Mouse (Mus musculus) neural tube, embryonic 10.5 days (tissue): ENCODE measurements around the gene Dlgap4.

Source experiments
- DNase-seq: peaks from one replicate; pipeline ENCODE4 v3.0.0-alpha.2; 2017; ENCODE audit warnings: low spot score; ENCODE audit errors: extremely low spot score

Dlgap4 gene

DNA sequence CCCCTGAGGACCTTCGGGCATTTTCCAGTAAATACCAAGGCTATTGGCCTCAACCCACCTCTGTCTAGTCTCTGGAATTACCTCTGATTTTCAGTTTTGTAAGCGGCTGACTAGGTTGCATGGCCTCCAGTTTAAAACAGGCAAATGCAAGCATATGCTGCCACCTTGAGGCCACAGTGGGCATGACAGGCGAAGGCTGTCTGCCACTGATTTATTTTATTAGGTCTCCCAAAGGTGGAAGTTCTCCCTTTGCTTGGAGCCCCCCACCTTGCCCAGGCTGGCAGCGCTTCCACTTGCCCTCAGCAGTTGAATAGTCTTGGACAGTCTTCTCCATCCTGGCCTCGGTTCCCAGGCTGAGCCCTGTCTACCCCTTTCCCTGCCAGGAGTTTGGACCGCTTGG is 92.0 kb downstream of the Dlgap4 start:
- DNase-seq = peak; percentile 91

DNA sequence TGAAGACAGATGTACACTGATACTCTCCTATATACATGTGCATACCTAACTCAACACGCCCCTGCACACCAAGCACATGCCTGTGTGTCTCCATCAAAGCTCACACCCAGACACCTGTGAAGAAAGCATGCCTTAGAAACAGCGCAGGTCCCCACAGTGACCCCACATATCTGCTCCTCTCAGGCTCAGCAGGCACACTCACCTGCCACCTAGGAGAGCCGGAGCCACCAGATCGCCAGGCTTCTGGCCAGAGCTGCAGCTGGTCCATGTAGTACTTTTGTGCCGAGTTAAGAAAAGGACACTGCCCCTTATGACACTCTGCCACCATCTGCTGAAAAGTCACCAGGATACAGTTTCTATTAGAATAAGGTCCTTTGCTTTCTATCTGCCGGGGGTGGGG is 103.2 kb downstream of the Dlgap4 start:
- DNase-seq = no peak

DNA sequence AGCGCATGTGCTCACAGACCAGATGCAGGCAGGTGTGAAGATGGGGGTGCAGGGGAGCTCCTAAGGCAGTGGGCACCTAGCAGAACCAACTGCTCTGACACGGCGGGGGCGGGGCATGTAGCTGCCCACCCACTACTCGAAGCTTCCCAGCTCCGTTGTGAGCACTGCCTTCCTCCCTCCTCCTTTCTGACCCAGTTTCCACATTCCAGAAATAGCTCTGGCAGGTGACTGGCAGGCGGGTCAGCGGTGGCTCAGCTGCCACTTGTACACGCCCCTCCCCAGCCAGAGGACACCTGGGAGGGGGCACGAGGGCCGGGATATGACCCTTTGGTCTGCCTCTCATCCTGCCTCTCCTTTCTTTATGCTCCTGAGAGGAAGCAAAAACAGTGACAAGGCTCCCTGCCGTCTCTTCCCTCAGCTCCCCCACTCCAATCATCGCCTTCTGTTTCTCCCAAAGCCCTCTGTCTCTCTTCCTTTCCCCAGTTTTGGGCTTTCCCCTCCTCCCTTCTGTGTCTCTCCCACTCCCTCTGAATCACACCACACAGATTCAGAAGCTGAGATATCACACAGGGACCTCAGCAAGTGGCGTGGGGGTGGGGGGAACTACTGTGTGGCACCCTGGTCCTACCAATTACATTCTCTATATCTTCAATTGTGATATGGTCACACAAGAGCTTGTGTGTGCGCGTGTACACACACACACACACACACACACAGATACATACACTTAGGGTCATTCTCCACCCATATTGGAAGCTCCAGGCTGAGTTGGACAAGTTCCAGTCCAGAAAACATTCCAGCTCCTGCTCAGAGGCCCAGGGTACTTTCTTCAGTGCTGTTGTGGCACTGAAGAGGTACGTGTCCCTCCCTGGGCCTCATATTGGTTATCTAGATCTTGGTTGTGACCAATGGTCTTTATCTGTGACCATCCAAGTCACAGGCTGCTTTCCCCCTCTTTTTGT is 104.1 kb downstream of the Dlgap4 start:
- peak; percentile 30 for DNase-seq

DNA sequence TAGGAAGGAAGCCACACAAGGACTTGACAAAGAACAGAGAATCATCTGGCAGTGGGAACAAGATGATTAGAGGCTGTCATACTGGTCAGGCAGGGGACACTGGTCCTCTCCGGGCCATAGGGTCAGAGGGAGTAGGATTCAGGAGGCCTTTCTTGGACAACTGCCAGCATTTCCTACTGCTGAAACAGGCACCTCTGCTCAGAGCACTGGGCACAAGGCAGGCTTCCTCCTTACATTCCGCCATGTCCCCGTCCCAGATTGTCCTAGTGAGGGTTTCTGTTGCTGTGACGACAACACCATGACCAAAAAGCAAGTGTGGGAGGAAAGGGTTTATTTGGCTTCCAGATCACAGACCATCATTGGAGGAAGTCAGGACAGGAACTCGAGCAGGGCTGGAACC is 105.3 kb downstream of the Dlgap4 start:
- no peak for DNase-seq

DNA sequence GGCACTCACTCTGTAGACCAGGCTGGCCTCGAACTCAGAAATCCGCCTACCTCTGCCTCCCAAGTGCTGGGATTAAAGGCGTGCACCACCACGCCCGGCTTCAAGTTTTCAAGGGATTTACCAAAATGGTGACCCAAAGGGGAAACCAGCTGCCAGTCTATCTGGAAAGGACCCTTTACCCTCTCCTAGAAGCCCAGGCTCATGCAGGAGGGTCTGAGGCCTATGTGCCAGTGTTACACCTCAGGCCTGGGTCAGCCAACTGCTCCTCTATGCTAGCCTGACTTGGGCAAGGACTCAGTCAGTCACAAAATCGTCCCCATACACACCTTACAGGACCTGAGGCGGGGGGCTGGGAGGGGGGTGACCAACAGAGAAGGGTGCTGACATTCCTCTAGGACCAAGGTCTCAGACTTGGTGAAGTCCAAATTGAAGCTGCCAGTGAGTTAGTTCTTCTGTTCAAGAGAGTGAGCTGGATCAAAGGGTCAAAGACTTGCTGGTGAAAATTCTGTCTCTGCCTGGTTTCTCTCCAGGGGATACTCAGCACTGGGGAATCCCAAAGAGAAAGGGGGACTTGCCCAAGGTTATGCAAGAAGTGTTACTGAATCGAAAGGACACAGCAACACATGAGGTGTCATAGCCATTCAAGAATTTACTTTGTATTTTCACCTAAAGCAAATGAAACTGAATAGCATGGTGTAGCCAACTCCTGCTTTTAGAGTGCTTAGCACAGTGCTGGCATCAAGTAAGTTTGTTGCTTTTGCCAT is 106.2 kb downstream of the Dlgap4 start:
- peak; percentile 28 for DNase-seq

DNA sequence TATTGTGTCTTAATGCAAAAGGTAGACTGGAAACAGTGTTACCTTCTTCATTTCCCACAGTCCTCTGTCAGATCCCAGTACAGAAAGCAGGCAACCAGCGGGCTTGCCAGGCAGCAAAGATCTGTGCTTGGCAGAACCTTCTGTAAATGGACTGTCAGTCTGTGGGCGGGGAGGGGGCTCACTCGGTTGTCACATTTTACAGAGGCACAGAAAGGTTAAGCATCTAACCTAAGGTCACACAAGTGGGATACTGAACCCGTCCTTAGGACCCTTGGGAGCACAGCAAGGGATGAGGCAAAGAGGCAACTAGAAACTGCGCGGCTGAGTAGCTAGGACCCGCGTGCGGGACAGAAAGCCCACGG is 106.8 kb downstream of the Dlgap4 start:
- DNase-seq = no peak

DNA sequence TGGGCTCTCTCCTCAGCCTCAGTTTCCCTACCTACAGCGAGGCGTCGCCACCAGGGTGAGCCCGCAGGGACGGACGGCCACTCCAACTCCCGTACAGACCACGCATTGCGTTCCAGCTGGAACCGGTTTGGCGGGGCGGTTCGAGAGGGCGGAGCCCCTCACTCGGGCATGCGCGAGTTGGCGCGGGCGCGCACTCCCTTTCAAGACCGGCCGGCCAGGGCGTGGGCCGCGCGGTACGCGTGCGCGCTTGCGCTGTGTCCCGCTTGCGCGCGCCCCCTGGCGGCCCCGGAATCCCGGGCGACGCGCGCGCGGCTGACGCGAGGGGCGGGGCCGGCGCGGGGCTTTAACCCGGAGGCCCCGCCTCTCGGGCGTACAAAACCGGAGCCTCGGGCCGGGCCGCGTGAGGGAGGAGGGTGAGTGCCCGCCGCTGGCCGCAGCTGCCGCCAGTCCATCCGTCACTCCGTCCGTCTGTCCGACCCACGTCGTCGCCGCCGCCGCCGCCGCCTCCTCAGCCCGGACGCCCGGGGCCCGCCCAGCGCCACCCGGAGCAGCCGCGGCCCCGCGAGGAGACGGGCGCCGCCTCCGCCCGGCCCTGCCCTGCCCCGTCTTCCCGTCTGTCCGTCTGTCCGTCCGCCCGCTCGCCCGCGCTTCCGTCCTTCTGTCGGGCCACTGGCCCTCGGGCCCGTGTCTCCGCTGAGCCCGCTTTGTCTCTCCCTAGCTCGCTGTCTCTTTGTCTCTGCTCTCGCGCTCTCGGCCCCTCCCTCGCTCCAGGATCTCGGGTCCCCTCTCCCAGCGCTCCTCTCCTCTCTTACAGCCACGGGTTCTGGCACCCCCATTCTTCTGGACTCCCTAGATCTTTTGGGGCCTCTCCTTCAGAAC is 107.4 kb downstream of the Dlgap4 start:
- DNase-seq = peak; percentile 95

DNA sequence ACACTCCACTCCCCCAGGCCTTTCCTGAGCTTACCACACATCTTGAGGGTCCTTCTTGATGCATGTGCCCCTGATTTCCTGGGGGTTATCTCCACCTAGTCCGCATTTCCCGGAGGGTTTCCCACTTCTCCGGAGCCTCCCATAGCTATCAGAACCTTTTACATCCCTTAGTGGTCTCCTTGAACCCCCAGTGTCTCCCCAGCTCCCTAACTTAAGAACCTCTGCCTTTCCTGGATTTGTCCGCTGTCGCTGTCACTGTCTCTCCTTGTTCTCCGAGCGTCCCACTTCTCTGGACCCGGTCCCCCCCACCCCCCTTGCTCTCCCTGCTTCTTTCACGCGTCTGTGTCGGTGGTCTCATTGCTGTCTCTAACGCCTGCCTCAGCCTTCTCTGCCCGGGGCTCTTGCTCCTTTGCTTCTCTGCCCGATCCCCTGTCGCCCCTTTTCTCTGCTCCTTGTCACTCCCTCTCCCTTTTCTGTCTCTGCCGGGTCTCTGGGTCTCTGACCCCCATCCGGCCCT is 108.1 kb downstream of the Dlgap4 start:
- DNase-seq = peak; percentile 61

DNA sequence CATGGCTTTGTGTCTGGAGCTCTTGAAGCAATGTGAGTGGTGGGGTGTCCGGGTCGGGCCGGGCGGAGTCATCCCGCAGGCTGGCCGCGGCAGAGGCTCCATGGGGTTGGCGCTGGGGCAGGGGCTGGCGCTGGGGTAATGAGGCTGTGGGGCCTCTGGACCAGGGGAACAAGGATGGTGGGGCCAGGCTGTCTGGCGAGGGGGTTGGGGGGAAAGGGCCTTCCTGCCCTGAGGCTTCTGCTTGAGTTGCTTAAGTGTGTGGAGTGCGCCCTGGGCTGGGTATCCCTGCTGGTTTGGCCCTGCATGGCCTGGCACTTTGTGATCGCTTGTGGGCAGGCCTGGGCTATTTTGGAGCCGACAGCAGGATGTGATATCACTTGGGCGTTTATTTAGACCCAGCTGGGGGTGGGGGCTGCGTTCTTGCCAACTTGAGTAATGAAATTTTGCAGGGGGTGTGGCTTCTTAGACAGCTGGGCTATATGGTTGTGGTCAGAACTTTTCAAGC is 108.6 kb downstream of the Dlgap4 start:
- DNase-seq = no peak

DNA sequence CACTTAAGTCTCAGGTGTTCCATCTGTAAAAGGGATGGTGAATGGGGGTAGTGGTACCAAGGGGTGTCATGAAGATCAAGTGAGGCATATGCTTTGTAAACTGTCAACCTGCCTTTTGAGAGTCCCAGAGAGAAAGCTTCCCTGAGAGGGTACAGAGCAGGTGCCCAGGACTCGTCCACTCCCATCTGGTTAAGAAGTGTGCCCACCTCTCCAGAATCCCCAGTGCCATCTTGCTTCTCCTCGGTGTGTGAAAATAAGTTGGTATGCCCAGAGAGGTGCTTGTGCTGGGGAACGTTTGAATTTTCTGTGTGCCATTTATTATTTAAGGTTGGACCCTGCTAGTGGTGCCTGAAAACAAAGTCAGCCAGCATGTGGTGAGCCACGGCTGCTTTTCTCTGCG is 109.2 kb downstream of the Dlgap4 start:
- DNase-seq = no peak

DNA sequence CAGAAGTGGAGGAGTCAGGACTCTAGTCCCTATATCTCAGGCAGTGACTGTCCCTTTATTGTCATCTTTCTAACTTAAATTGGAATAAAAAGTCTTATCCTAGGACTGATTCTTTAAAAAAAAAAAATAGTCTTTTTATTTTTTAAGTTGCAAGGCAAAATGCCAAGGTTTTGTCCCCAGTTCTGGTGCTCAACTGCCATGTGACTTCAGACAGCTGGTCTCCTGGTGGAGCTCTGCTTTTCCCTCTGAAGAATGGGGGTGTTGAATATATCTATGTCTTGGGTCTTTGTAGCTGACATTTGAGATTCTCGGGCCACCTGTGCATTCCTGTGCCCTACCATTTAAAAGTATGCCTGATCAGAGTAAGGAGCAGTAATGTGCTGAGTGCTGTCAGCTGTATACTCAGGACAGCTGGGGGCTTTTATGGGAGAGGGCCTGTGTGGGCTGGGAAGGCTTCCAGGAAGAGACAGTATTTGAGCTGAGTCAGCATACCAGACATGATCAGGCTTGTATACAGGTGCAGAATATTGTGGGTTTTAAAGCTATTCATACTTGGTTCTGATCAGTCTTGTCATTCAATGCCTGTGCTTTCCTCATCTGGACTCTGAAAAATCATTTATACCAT is 110.5 kb downstream of the Dlgap4 start:
- DNase-seq = no peak

DNA sequence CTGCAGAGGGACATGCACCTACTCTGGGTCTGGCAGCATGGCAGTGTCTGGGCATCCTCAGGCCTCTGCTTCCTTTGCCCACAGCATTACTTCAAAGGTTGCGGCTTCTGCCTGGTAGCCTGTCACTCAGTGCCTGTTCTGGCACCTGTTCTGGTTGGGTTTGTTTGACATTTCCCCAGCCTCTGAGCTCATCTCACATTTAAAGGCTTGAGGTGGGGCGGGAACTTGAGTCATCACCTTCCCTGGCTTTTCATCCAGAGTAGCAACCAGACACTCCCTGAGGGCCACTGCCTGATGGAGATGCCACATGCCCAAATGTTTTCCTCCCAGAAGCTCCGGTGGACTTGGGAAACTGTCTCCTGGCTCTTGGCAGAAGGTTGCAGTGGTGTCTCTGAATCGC is 111.4 kb downstream of the Dlgap4 start:
- no peak for DNase-seq

DNA sequence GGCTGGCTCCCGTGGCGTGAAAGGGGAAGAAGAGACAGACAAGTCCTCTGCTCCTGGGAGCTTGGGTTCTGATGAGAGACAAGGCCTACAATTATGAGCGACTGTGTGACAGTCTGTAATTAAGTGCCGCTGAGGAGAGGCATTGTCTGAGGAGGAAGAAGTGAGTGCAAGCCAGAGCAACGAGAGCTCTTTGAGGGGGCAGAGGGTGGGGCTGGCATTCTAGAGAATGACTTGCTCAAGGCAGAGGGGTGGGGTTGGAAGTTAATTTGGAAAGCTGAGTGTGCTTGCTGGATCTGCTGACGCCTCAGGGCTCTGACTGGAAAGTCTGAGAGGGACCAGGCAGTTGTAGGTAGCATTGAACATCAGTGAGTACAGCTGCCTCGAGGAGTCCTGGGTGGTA is 112.8 kb downstream of the Dlgap4 start:
- DNase-seq = no peak

DNA sequence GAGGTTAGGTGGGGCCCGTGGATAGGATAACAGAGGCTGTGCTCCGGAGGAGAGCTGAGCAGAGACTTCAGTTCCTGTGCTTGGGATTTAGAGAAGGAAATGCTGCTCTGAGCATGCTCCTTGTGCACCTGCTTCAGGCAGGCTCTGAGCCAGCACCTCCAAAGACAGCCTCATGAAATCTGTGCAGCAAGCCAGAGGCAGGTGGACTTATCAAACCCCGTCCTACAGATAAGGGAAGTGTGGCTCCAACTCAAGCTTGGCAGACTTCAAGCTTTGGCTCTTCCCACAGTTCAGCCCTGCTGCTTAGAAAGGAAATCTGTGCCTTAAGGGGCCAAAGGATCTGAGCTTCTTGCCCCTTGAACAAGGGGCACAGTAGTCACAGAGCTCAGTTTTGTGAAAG is 113.4 kb downstream of the Dlgap4 start:
- DNase-seq = no peak

DNA sequence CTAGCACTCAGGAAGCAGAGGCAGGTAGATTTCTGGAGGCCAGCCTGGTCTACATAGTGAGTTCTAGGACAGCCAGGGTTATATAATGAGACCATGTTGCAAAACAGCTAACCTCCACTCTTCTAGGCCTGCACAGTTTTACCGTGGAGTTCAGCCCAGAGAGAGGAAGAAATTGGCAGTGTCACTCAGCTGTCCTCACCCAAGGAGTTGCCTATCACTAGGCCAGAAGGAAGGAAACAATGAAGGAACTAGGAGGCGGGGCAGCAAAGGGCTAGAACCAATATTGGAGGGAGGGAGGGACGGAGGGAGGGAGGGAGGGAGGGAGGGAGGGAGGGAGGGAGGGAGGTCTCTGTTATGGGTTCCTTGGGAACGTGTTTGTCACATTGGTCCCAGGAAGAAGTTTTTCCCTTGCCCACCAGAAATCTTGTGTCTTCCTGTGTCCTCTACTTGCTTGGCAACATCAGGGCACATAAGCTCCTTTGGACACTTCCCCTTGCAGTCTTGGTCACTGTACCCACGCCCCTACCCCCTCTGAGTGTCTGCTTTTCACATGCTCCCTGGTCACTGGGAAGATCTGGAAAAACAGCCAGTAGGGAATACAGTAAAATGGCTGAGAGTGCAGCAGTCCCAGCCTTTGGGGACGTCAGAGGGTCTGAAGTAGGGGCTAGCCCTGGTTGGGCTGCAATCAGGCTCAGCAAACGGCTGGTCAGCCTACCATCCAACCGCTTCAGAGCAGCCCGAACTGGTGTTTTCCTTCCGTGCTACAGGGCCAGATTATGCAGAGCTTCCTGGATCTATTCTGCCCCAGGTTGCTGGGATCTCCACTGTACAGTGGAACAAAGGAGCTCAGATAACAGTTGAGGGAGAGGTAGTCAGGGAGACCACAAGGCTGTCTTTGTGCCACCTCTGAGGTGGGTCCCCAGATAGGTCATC is 116.3 kb downstream of the Dlgap4 start:
- DNase-seq = no peak

DNA sequence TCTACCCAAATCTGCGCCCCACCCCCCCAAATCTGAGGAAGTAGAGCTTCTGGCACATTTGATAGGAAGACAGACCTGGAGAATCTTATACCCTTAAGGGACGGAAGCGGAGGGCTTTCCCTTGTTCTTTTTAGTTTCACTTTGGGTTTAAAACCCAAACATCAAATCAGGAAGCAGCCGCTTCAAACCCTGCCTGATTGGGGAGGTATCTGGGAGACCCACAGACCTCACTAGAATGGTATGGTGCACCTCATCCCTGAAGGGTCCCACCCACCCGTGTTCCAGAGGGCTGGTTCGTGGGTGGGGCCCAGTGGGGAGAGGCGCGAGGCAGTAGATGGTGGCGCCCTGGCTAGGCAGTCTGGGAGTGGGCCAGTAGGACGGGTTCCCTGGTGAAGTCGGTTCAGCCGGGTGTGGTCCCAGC is 117.0 kb downstream of the Dlgap4 start:
- no peak for DNase-seq

DNA sequence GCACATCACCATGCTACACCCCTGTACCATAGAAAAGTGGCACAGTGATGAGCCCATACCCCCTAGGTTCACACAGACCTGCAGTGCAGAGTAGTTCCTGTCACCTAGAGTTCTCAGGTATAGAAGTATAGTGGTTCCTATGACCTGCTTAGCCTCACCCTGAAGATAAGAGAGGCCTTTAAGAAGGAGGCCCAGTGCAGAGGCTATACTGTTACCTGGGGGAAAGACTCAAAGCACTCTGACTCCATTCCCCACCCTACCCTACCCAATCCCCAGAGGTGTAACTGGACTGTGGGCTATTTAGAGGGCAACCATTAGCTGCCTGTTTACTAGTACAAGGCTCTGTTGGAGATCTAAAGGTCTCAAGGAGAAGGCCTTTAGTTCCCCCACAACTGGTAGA is 118.1 kb downstream of the Dlgap4 start:
- DNase-seq = no peak

DNA sequence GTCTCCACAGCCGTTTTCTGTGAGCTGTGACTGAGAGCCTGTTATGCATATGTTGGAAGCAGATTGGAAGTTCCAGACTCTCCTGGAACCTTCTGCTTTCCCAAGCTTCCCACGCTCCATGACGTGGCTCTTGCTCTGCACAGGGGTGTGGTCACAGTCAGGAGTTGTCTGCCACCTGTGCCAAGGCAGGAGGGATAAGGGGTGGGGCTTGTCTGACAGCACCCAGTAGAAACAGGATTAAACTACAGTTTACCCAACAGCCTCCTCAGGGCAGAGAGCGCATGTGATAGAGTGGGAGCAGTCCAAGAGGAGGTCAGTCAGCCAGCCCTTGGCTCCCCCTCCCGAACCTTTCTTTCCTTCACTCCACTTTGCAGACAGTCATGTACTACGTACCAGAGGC is 118.6 kb downstream of the Dlgap4 start:
- DNase-seq = no peak

DNA sequence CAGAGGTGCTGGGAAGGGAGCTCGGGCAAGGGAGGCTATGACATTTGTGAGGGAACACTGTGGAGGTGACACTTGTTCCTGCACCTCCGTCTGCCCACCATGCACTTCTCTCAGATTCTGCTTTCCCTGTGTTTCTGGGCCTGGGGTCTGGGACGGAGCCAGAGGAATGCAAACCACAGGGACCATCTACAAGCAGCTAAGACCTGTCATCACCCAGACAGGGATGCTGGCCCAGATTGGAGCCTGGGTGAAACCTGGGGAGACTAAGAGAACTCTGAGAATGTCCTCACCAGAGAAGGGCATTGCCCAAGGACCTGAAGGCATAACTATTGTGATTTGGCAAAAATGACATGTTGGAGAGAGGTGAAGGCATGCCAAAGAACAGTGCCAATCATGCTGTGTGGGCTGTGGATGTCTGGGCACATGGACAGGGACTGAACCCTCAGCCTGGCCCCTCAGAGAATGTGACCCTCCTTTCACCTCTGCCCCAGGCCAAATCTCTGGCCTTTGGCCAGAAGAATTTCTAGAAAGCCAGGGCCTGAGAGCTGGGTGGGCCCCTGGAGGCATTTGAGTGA is 122.3 kb downstream of the Dlgap4 start:
- no peak for DNase-seq
